7 mouse cellular contexts compared by ENCODE assay signal in the genomic region with DNA sequence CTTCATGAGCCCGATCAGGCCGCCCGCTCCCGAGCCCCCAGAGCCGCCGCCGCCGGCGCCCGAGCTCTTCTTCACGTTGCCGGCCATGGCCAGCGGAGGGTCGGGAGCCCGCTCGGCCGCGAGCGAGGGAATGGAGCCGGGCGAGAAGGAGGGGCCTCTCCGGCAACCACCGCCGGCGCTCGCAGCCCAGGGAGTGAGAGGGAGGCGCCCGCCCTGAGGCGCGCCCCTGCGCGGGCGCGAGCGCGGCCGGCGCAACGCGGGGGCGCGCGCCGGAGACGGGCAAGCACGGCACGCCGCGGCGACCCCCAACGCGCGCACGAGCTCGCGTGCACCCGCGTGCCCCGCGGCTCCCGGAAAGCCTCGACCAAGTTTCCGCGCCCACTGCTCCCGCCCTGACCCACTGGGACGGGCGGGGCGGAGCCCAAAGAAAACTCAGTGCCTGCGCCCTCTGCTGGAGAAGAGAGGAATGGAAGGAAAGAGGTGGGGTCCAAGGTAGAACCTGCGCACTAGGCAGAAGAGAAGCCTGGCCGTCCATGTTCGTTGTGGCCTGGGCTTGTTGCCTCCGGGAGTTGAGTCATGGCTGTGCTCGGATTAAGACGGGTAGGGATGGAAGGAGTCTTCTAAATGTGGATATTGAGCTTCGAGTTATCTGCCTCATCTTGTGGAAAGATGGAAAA. TPM values are rescaled to one million over a fixed set of nuclear protein-coding genes. Genes with fewer than 3 reads are reported as not detected.
A peak's percentile ranks its signal among the peaks of the same experiment; 100 is the strongest.
DNase-seq lines count a peak whose midpoint lies in the region; ATAC-seq lines count a peak whose summit lies in the region.

A gene (minus strand): TSS at position 248 of the 677 bp plus-strand sequence.

- WGBS in embryonic facial prominence, embryonic 11.5 days: under 1% methylated on average over 66 of the region's 76 CpGs
- WGBS in limb, embryonic 10.5 days: under 1% methylated on average over 74 of the region's 76 CpGs
- WGBS in midbrain, embryonic 13.5 days: under 1% methylated on average over 73 of the region's 76 CpGs

- H3K27ac ChIP-seq in embryonic facial prominence, embryonic 11.5 days (replicated peaks; ENCODE audit: low read depth, low read length): peak within 1 kb of the TSS; percentile 88
- H3K27ac ChIP-seq in limb, embryonic 10.5 days: peak within 1 kb of the TSS; percentile 97
- H3K27ac ChIP-seq in midbrain, embryonic 13.5 days: peak within 1 kb of the TSS; percentile 96

- no peaks in the 10 kb centered on the region for H3K27me3 ChIP-seq in embryonic facial prominence, embryonic 11.5 days (ENCODE audit: control insufficient read depth, insufficient read depth, low read length)
- H3K27me3 ChIP-seq in limb, embryonic 10.5 days (ENCODE audit: low read depth, poor library complexity, severe bottlenecking): no peaks in the 10 kb centered on the region
- H3K27me3 ChIP-seq in midbrain, embryonic 13.5 days: no peaks in the 10 kb centered on the region

- peak; percentile 99 for DNase-seq in adrenal gland, postnatal 14 days
- DNase-seq in embryonic facial prominence, embryonic 11.5 days (ENCODE audit: low spot score): peak; percentile 100
- DNase-seq in kidney, adult 11 months: peak; percentile 98
- DNase-seq in limb, embryonic 10.5 days (ENCODE audit: low spot score): peak; percentile 99
- DNase-seq in spleen, adult 12 weeks (ENCODE audit: low spot score): peak; percentile 96

- ATAC-seq in embryonic facial prominence, embryonic 11.5 days (replicated peaks; ENCODE audit: insufficient number of reproducible peaks, low FRiP score, low TSS enrichment, low read depth): peak; percentile 90
- peak; percentile 74 for ATAC-seq in granulocyte monocyte progenitor cell, adult 5-6 weeks (replicated peaks; ENCODE audit: poor library complexity, severe bottlenecking)
- ATAC-seq in midbrain, embryonic 13.5 days: peak; percentile 94

- H3K36me3 ChIP-seq in embryonic facial prominence, embryonic 11.5 days (replicated peaks; ENCODE audit: control insufficient read depth, insufficient read depth, low read depth, low read length): no peaks in the 10 kb centered on the region
- 0 out of 2 replicates have a peak, but pooled peaks cover 3% of the 10 kb centered on the region for H3K36me3 ChIP-seq in limb, embryonic 10.5 days
- H3K36me3 ChIP-seq in midbrain, embryonic 13.5 days: no peaks in the 10 kb centered on the region

- no peaks in the 10 kb centered on the region for H3K4me1 ChIP-seq in embryonic facial prominence, embryonic 11.5 days (ENCODE audit: control insufficient read depth, insufficient read depth, low read length)
- peaks cover 30% of the 10 kb centered on the region for H3K4me1 ChIP-seq in limb, embryonic 10.5 days
- H3K4me1 ChIP-seq in midbrain, embryonic 13.5 days (replicated peaks): peaks cover 24% of the 10 kb centered on the region

- peak within 1 kb of the TSS; percentile 89 for H3K4me3 ChIP-seq in embryonic facial prominence, embryonic 11.5 days (ENCODE audit: low read depth, low read length)
- peak within 1 kb of the TSS; percentile 94 for H3K4me3 ChIP-seq in limb, embryonic 10.5 days
- peak within 1 kb of the TSS; percentile 90 for H3K4me3 ChIP-seq in midbrain, embryonic 13.5 days (replicated peaks)

- no peaks in the 10 kb centered on the region for H3K9me3 ChIP-seq in embryonic facial prominence, embryonic 11.5 days (replicated peaks; ENCODE audit: control insufficient read depth, low read length)
- no peaks in the 10 kb centered on the region for H3K9me3 ChIP-seq in limb, embryonic 10.5 days (replicated peaks)
- no peaks in the 10 kb centered on the region for H3K9me3 ChIP-seq in midbrain, embryonic 13.5 days

- H3K9ac ChIP-seq in embryonic facial prominence, embryonic 11.5 days (replicated peaks; ENCODE audit: low read length): peak within 1 kb of the TSS; percentile 94
- peak within 1 kb of the TSS; percentile 92 for H3K9ac ChIP-seq in midbrain, embryonic 13.5 days (replicated peaks)

- peak within 1 kb of the TSS; percentile 55 for H3K4me2 ChIP-seq in embryonic facial prominence, embryonic 11.5 days (ENCODE audit: low read depth, low read length)
- peak within 1 kb of the TSS; percentile 83 for H3K4me2 ChIP-seq in midbrain, embryonic 13.5 days (replicated peaks)

RNA-seq across cellular contexts. Expression of the gene that starts here (rescaled TPM):
- total RNA-seq in adrenal gland, postnatal 14 days (2021): 33.1 and 34.4 TPM in 2 replicates
- polyA plus RNA-seq in embryonic facial prominence, embryonic 11.5 days (2014; fragmentation: Nextera tagmentation; extraction: Ambion mirVana): 16.4 and 17.4 TPM in 2 replicates
- total RNA-seq in granulocyte monocyte progenitor cell, adult 5-6 weeks (2014; fragmentation: Nextera tagmentation): 89.7 and 108 TPM in 2 replicates
- total RNA-seq in granulocyte monocyte progenitor cell, adult 5-6 weeks (2017): 40.3 and 42.9 TPM in 2 replicates
- polyA plus RNA-seq in limb, embryonic 10.5 days (2016; fragmentation: Nextera tagmentation; extraction: Ambion mirVana): 19.6 and 23.9 TPM in 2 replicates
- polyA plus RNA-seq in midbrain, embryonic 13.5 days (2015; fragmentation: Nextera tagmentation; extraction: Ambion mirVana): 26.2 and 28.5 TPM in 2 replicates

Comparison
In these comparisons a context has a peak if more than half of its experiments do, and no peak if none do; other contexts are left out.
1. Peak in every context shown above with its lines: DNase-seq, ATAC-seq, H3K4me3 ChIP-seq and H3K27ac ChIP-seq.